Mouse (Mus musculus): ENCODE results near the gene Tnks2.

GRCm38 (mm10) chr19:36874651-36875050, 40.6 kb downstream of the Tnks2 start:
- no peak for TF ChIP-seq CTCF (IDR thresholded peaks at IDR 0.05; ENCODE audit: low read depth)
- TF ChIP-seq EP300 (optimal IDR thresholded peaks at IDR 0.05), result no peak
